Mouse (Mus musculus) CH12.LX (cell line): ENCODE measurements at regions not wholly inside any gene's neighbourhood (a gene's known extent, or its start where the extent isn't known, plus 50 kb on each side); places are given as distances from the start of the nearest gene placed in this dataset.

Experiments
- CTCF ChIP-seq, 2 experiments: IDR thresholded peaks in 1 of 2; conservative IDR thresholded peaks in 1 of 2; 2 replicates each; pipeline ENCODE4 v1.5.1; 2011 to 2012; ENCODE audit warnings: low read depth in 2 of 2, low read length in 2 of 2, improper control_type of control experiment in 1 of 2, inconsistent platforms in 1 of 2, mild to moderate bottlenecking in 1 of 2, moderate library complexity in 1 of 2
- MEF2A ChIP-seq: IDR thresholded peaks from 2 replicates; pipeline ENCODE4 v1.6.1; 2014; ENCODE audit warnings: low read depth, mild to moderate bottlenecking, inconsistent platforms, low read length, improper control_type of control experiment, borderline replicate concordance
- MXI1 ChIP-seq: IDR thresholded peaks from 2 replicates; pipeline ENCODE4 v1.6.1; 2011; ENCODE audit warnings: mild to moderate bottlenecking, low read depth, low read length, improper control_type of control experiment
- MYC ChIP-seq: IDR thresholded peaks from 2 replicates; pipeline ENCODE4 v1.6.1; 2011; ENCODE audit warnings: low read depth, mild to moderate bottlenecking, improper control_type of control experiment, low read length
- TBP ChIP-seq: conservative IDR thresholded peaks from 2 replicates; pipeline ENCODE4 v1.6.1; 2011; ENCODE audit warnings: low read depth, low read length, improper control_type of control experiment
- ZC3H11A ChIP-seq: IDR thresholded peaks from 2 replicates; pipeline ENCODE4 v1.6.1; 2012; ENCODE audit warnings: low read depth, mild to moderate bottlenecking, inconsistent platforms, low read length, improper control_type of control experiment

- no peak for TF ChIP-seq ZC3H11A
- no peak for TF ChIP-seq MYC
- no peak for TF ChIP-seq CTCF (conservative IDR thresholded peaks at IDR 0.05 in 1 of 2, IDR thresholded peaks at IDR 0.05 in 1 of 2; ENCODE audit: low read depth in 2 of 2, low read length in 2 of 2)
- no peak for TF ChIP-seq MXI1
- no peak for TF ChIP-seq TBP
- no peak for TF ChIP-seq MEF2A
Measured at GRCm38 (mm10) chr2:137794841-137795240, 461.5 kb upstream of the Btbd3 start.
